In genomic region chr10:83102745-83103144, GRCm38 (mm10) we compare ENCODE assay signal across 14 mouse cellular contexts.
DNase-seq lines count a peak whose midpoint lies in the region; ATAC-seq and TF ChIP-seq lines count a peak whose summit lies in the region.
"Had no signal": no experiment of that assay in that cellular context is flagged by ENCODE, and none has a peak within 500 bp of the region (broad histone marks: within the 10 kb centered on the region; RNA-seq: fewer than 3 reads in every experiment).

No protein-coding gene starts in this region.

- H3K4me2 ChIP-seq in embryonic facial prominence, embryonic 14.5 days (ENCODE audit: low read depth, low read length): 0 out of 2 replicates have a peak overlapping the region, but pooled peaks have one; percentile 14
- peak overlapping the region; percentile 13 for H3K4me2 ChIP-seq in hindbrain, embryonic 13.5 days
- H3K4me2 ChIP-seq in midbrain, embryonic 15.5 days: peak overlapping the region; percentile 30

- H3K4me1 ChIP-seq in embryonic facial prominence, embryonic 14.5 days (ENCODE audit: control insufficient read depth, insufficient read depth, low read length): peaks cover 53% of the 10 kb centered on the region
- H3K4me1 ChIP-seq in hindbrain, embryonic 13.5 days (replicated peaks): peaks cover 81% of the 10 kb centered on the region
- peaks cover 71% of the 10 kb centered on the region for H3K4me1 ChIP-seq in midbrain, embryonic 15.5 days

- no peak overlapping the region for H3K27ac ChIP-seq in embryonic facial prominence, embryonic 14.5 days (replicated peaks; ENCODE audit: low read depth, low read length)
- H3K27ac ChIP-seq in hindbrain, embryonic 13.5 days: peak overlapping the region; percentile 72
- peak overlapping the region; percentile 72 for H3K27ac ChIP-seq in midbrain, embryonic 15.5 days
- no peak overlapping the region for H3K27ac ChIP-seq in left cerebral cortex, adult 2 months

- no peaks in the 10 kb centered on the region for H3K36me3 ChIP-seq in embryonic facial prominence, embryonic 14.5 days (ENCODE audit: control insufficient read depth, insufficient read depth, low read length)
- no peaks in the 10 kb centered on the region for H3K36me3 ChIP-seq in hindbrain, embryonic 13.5 days
- no peaks in the 10 kb centered on the region for H3K36me3 ChIP-seq in midbrain, embryonic 15.5 days (replicated peaks)

- no peak overlapping the region for H3K4me3 ChIP-seq in embryonic facial prominence, embryonic 14.5 days (ENCODE audit: low read depth, low read length)
- H3K4me3 ChIP-seq in hindbrain, embryonic 13.5 days: no peak overlapping the region
- H3K4me3 ChIP-seq in midbrain, embryonic 15.5 days: no peak overlapping the region
- no peak overlapping the region for H3K4me3 ChIP-seq in left cerebral cortex, adult 2 months
- H3K4me3 ChIP-seq: erythroblast, embryonic 14.5 days had no signal

- TF ChIP-seq CTCF in left cerebral cortex, adult 2 months (IDR thresholded peaks at IDR 0.05): no peak; the same call in 1 of the 2 replicates

- peak; percentile 40 for DNase-seq in embryo, embryonic 10.5 days (ENCODE audit: low spot score)
- no peak for DNase-seq in embryonic facial prominence, embryonic 14.5 days (ENCODE audit: low spot score)
- no peak for DNase-seq in left cerebral cortex, adult 2 months (ENCODE audit: extremely low spot score in 1 of 2, low spot score in 2 of 2)
- no peak for DNase-seq in adrenal gland, postnatal 4 days (ENCODE audit: low spot score in 2 of 2)
- DNase-seq in adrenal gland, adult 18-20 months (ENCODE audit: low spot score in 2 of 2): no peak
- DNase-seq: cerebellum, adult 9-10 months; gastrocnemius, postnatal 14 days; kidney, postnatal 36 days; left cerebral cortex, postnatal 4 days; lung, adult 2 months; thymus, postnatal 4 days had no signal

- no peaks in the 10 kb centered on the region for H3K9me3 ChIP-seq in embryonic facial prominence, embryonic 14.5 days (ENCODE audit: control insufficient read depth, low read length)
- H3K9me3 ChIP-seq in hindbrain, embryonic 13.5 days: no peaks in the 10 kb centered on the region
- H3K9me3 ChIP-seq in midbrain, embryonic 15.5 days: no peaks in the 10 kb centered on the region

- intact Hi-C loops in left cerebral cortex, adult 2 months (cut with DNase I): loop anchor here (5.0 kb wide), 1 partner anchor 185 kb away; no protein-coding TSS in a partner anchor

- H3K9ac ChIP-seq in embryonic facial prominence, embryonic 14.5 days (ENCODE audit: low read depth, low read length): no peak overlapping the region
- no peak overlapping the region for H3K9ac ChIP-seq in hindbrain, embryonic 13.5 days
- peak overlapping the region; percentile 6; the same call in 1 of the 2 replicates for H3K9ac ChIP-seq in midbrain, embryonic 15.5 days

- no peaks in the 10 kb centered on the region for H3K27me3 ChIP-seq in embryonic facial prominence, embryonic 14.5 days (replicated peaks; ENCODE audit: control insufficient read depth, insufficient read depth, low read length)
- H3K27me3 ChIP-seq in hindbrain, embryonic 13.5 days: no peaks in the 10 kb centered on the region
- no peaks in the 10 kb centered on the region for H3K27me3 ChIP-seq in midbrain, embryonic 15.5 days (replicated peaks)

- WGBS in embryonic facial prominence, embryonic 14.5 days: 34% methylated on average over 15 of the region's 15 CpGs
- 7% methylated on average over 15 of the region's 15 CpGs for WGBS in hindbrain, embryonic 13.5 days
- 17% methylated on average over 15 of the region's 15 CpGs for WGBS in midbrain, embryonic 15.5 days

- ATAC-seq in embryonic facial prominence, embryonic 14.5 days (ENCODE audit: low read depth): no peak
- 0 out of 2 replicates have a peak, but pooled peaks have one; percentile 36 for ATAC-seq in hindbrain, embryonic 13.5 days (ENCODE audit: low FRiP score)
- 0 out of 2 replicates have a peak, but pooled peaks have one; percentile 27 for ATAC-seq in midbrain, embryonic 15.5 days (replicated peaks)

Comparison
In these comparisons a context has a peak if more than half of its experiments do, and no peak if none do; other contexts are left out.
1. H3K27ac ChIP-seq: peak in hindbrain, embryonic 13.5 days (single experiment) and midbrain, embryonic 15.5 days (single experiment); none in embryonic facial prominence, embryonic 14.5 days (single experiment) and left cerebral cortex, adult 2 months (single experiment).
2. Peak in every context shown above with its lines, with median percentiles within 50 percentile points of each other: H3K4me2 ChIP-seq.